Mouse (Mus musculus) forebrain, embryonic 15.5 days (tissue): ENCODE results near the gene Ldlrad3. TPM values are rescaled to one million over a fixed set of nuclear protein-coding genes. Genes with fewer than 3 reads are reported as not detected.
A peak's percentile ranks its signal among the peaks of the same experiment; 100 is the strongest.

Source experiments
- ATAC-seq: fragments of 200-750 bp; cut with Nextera tagmentation; replicated peaks from 2 replicates; pipeline ENCODE4 v1.8.0; 2017; ENCODE audit warnings: mild to moderate bottlenecking, moderate TSS enrichment, moderate library complexity
- H3K27ac ChIP-seq: fragments of 300-500 bp; sonication (generic); replicated peaks from 2 replicates; pipeline ENCODE4 v1.5.1; 2015; ENCODE audit warnings: mild to moderate bottlenecking, inconsistent platforms
- H3K27me3 ChIP-seq: fragments of 300-500 bp; sonication (generic); 2 replicates; pipeline ENCODE4 v1.6.1; 2015; ENCODE audit warnings: inconsistent platforms
- H3K36me3 ChIP-seq: fragments of 300-500 bp; sonication (generic); 2 replicates; pipeline ENCODE4 v1.6.1; 2015; ENCODE audit warnings: mild to moderate bottlenecking, inconsistent platforms
- H3K4me1 ChIP-seq: fragments of 300-500 bp; sonication (generic); 2 replicates; pipeline ENCODE4 v1.6.1; 2015; ENCODE audit warnings: inconsistent platforms
- H3K4me2 ChIP-seq: fragments of 300-500 bp; sonication (generic); replicated peaks from 2 replicates; pipeline ENCODE4 v1.6.1; 2015; ENCODE audit warnings: mild to moderate bottlenecking, inconsistent platforms
- H3K4me3 ChIP-seq: fragments of 300-500 bp; sonication (generic); 2 replicates; pipeline ENCODE4 v1.5.1; 2015; ENCODE audit warnings: mild to moderate bottlenecking, inconsistent platforms
- H3K9ac ChIP-seq: fragments of 300-500 bp; sonication (generic); replicated peaks from 2 replicates; pipeline ENCODE4 v1.6.1; 2015; ENCODE audit warnings: mild to moderate bottlenecking, inconsistent platforms
- H3K9me3 ChIP-seq: fragments of 300-500 bp; sonication (generic); 2 replicates; pipeline ENCODE4 v1.6.1; 2016; ENCODE audit warnings: inconsistent platforms
- WGBS: fragments of 180-500 bp; shearing (Covaris S2); methylation state at CpG from one replicate; pipeline ENCODE4 v1.1.7; 2015; ENCODE audit warnings: mixed read lengths; 5-methylcytosine and 5-hydroxymethylcytosine counted together
- polyA plus RNA-seq: library from polyadenylated mRNA; unstranded; fragments of >200 nt; fragmentation: Nextera tagmentation; extraction: Ambion mirVana; gene quantifications from 2 replicates; pipeline ENCODE4 v1.2.1, GENCODE M21; 2015

The Ldlrad3 gene
- polyA plus RNA-seq, 1 experiment from 2014 or later, result 30.0 TPM

DNA sequence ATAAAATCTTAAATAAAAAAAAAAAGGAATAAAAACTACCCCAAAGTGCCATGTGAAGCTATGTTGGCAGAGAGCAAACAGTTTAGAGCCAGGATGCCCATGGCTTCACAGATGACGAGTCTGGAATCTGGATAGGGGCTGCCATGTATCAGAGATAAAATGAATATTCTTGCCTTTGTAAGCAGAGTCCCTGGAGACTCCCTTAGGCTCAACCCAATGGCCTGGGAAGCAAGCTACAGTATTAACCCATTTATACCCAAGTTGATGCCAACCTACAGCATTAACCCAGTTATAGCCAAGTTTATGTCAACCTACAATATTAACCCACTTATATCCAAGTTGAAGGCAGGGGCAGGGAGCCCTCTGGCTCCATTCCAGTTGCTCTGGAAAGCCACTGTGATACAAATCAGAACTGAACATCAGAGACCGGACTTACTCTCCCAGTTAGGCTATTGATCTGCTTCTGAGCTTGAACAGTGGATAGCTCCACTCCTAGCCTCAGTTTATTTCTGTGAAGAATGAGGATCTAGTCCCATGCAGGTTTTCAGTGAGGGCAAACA is 16.1 kb upstream of the Ldlrad3 start:
- no peak for ATAC-seq
- H3K4me3 ChIP-seq, result no peak overlapping the region
- H3K27ac ChIP-seq, result no peak overlapping the region
- peaks cover 17% of the 10 kb centered on the region for H3K4me1 ChIP-seq
- 60% methylated on average over 2 of the region's 2 CpGs for WGBS
- no peaks in the 10 kb centered on the region for H3K36me3 ChIP-seq
- no peaks in the 10 kb centered on the region for H3K27me3 ChIP-seq
- no peak overlapping the region for H3K9ac ChIP-seq
- no peak overlapping the region for H3K4me2 ChIP-seq
- no peaks in the 10 kb centered on the region for H3K9me3 ChIP-seq

GRCm38 (mm10) chr2:102201198-102201948 is 15.2 kb upstream of the Ldlrad3 start:
- no peaks in the 10 kb centered on the region for H3K36me3 ChIP-seq
- no peaks in the 10 kb centered on the region for H3K9me3 ChIP-seq
- peaks cover 16% of the 10 kb centered on the region for H3K4me1 ChIP-seq
- 0 out of 2 replicates have a peak overlapping the region, but pooled peaks have one; percentile 42 for H3K27ac ChIP-seq
- no peaks in the 10 kb centered on the region for H3K27me3 ChIP-seq
- no peak overlapping the region for H3K4me3 ChIP-seq
- H3K9ac ChIP-seq, result no peak overlapping the region
- H3K4me2 ChIP-seq, result no peak overlapping the region
- 73% methylated on average over 12 of the region's 14 CpGs for WGBS
- no peak for ATAC-seq

DNA sequence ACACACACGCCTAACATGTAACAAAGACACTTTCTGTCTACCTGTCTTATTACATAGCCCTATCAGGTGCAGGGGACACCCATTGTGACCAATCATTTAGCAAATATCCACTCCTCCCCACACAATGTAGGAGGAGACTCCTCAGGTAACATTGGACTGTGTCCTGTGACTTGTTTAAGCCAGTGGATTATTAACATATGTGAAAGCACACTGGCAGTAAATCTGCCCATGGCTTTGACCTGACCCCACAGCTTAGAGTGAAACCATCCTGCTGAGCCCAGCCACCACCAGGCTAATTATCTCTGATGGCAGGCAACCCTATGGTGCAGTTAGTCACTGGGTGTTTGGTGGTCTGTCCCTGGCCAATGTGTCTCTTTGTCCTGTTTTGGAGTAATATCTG is 11.1 kb upstream of the Ldlrad3 start:
- Histone ChIP-seq H3K36me3 (no peaks in the 10 kb centered on the region), H3K27me3 (no peaks in the 10 kb centered on the region), H3K9ac (no peak overlapping the region), H3K9me3 (no peaks in the 10 kb centered on the region), H3K4me3 (no peak overlapping the region), H3K27ac (no peak overlapping the region), H3K4me2 (no peak overlapping the region), H3K4me1 (0 out of 2 replicates have a peak, but pooled peaks cover 4% of the 10 kb centered on the region)
- no peak for ATAC-seq
- WGBS, result 91% methylated on average over 1 of the region's 1 CpGs

- Histone ChIP-seq H3K36me3 (no peaks in the 10 kb centered on the region), H3K4me3 (no peak overlapping the region), H3K9ac (no peak overlapping the region), H3K9me3 (no peaks in the 10 kb centered on the region), H3K4me2 (no peak overlapping the region), H3K4me1 (0 out of 2 replicates have a peak, but pooled peaks cover 2% of the 10 kb centered on the region), H3K27me3 (no peaks in the 10 kb centered on the region), H3K27ac (no peak overlapping the region)
- WGBS, result 67% methylated on average over 8 of the region's 8 CpGs
- ATAC-seq, result no peak
Observed at GRCm38 (mm10) chr2:102196709-102197108, 10.5 kb upstream of the Ldlrad3 start.

- Histone ChIP-seq H3K4me3 (no peak overlapping the region), H3K36me3 (no peaks in the 10 kb centered on the region), H3K27ac (no peak overlapping the region), H3K27me3 (no peaks in the 10 kb centered on the region), H3K9me3 (no peaks in the 10 kb centered on the region), H3K4me2 (no peak overlapping the region), H3K4me1 (no peaks in the 10 kb centered on the region), H3K9ac (no peak overlapping the region)
- no peak for ATAC-seq
- WGBS, result 91% methylated on average over 4 of the region's 4 CpGs
Observed at GRCm38 (mm10) chr2:102195494-102195893, 9.3 kb upstream of the Ldlrad3 start.

GRCm38 (mm10) chr2:102194247-102194646 is 8.1 kb upstream of the Ldlrad3 start:
- Histone ChIP-seq H3K36me3 (no peaks in the 10 kb centered on the region), H3K4me2 (no peak overlapping the region), H3K9ac (no peak overlapping the region), H3K9me3 (no peaks in the 10 kb centered on the region), H3K4me1 (no peaks in the 10 kb centered on the region), H3K27me3 (no peaks in the 10 kb centered on the region), H3K4me3 (no peak overlapping the region), H3K27ac (no peak overlapping the region)
- no peak for ATAC-seq
- 81% methylated on average over 4 of the region's 4 CpGs for WGBS

- Histone ChIP-seq H3K9ac (no peak overlapping the region), H3K4me2 (no peak overlapping the region), H3K9me3 (no peaks in the 10 kb centered on the region), H3K4me3 (no peak overlapping the region), H3K27me3 (no peaks in the 10 kb centered on the region), H3K36me3 (no peaks in the 10 kb centered on the region), H3K27ac (no peak overlapping the region), H3K4me1 (no peaks in the 10 kb centered on the region)
- WGBS, result 93% methylated on average over 16 of the region's 16 CpGs
- ATAC-seq, result no peak
Observed at GRCm38 (mm10) chr2:102192943-102193820, 7.0 kb upstream of the Ldlrad3 start.

- no peak overlapping the region for H3K4me3 ChIP-seq
- H3K27me3 ChIP-seq, result no peaks in the 10 kb centered on the region
- peaks cover 2% of the 10 kb centered on the region; the same call in 1 of the 2 replicates for H3K4me1 ChIP-seq
- H3K4me2 ChIP-seq, result no peak overlapping the region
- H3K9me3 ChIP-seq, result no peaks in the 10 kb centered on the region
- H3K9ac ChIP-seq, result no peak overlapping the region
- no peak overlapping the region for H3K27ac ChIP-seq
- WGBS, result 68% methylated on average over 4 of the region's 4 CpGs
- no peak for ATAC-seq
- H3K36me3 ChIP-seq, result no peaks in the 10 kb centered on the region
Observed at GRCm38 (mm10) chr2:102191736-102192135, 5.6 kb upstream of the Ldlrad3 start.

- Histone ChIP-seq H3K9ac (no peak overlapping the region), H3K4me2 (no peak overlapping the region), H3K27me3 (no peaks in the 10 kb centered on the region), H3K27ac (no peak overlapping the region), H3K4me3 (no peak overlapping the region), H3K9me3 (no peaks in the 10 kb centered on the region), H3K4me1 (peaks cover 7% of the 10 kb centered on the region; the same call in 1 of the 2 replicates), H3K36me3 (no peaks in the 10 kb centered on the region)
- no peak for ATAC-seq
Observed at GRCm38 (mm10) chr2:102190956-102191355, 4.8 kb upstream of the Ldlrad3 start.

DNA sequence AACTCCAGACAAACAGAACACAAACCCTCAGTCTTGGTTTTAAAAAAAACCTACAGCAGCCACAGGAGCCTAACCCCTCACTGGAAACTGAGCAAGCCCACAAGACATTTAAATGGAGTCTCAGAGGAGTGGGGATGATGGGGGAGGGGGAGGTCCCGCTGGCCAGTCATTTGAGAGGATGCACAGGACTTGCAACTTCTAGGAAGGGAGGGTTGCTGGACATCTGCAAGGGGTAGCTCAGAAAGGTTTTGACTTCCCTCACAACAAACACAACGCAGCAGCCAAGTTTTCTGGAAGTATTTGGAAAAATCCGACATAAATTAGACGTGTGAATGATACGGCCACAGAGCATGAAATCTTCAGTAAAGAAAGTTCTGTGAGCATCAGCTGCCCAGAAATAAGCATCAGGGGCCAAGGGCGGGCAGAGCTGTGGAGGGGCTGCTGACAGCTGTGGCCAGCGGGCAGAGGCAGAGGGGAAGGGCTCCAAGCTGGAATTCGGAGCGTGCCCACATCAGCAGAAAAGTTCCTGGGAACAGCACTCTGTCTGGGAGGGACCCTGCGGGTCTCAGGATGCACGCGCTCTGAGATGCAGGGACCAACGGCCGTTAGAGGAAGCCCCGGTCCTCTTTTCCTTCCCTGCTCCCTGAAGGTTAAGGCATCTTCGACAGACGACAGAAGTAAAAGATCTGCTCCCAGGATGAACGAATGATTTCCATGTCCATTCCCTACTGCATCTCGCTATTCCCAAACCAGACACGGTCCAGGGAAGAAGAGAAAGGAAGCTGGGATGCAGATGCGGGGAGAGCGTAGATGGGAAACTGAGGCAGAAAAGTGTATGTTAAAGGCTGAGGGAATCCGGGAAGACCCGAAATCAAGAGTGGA is 875 bp downstream of the Ldlrad3 start:
- ATAC-seq, result peak; percentile 43
- Histone ChIP-seq H3K27ac (peak overlapping the region; percentile 81), H3K36me3 (no peaks in the 10 kb centered on the region), H3K4me1 (peaks cover 23% of the 10 kb centered on the region), H3K27me3 (no peaks in the 10 kb centered on the region), H3K9ac (peak overlapping the region; percentile 72), H3K4me2 (peak overlapping the region; percentile 76), H3K4me3 (peak overlapping the region; percentile 57), H3K9me3 (no peaks in the 10 kb centered on the region)
- WGBS, result under 1% methylated on average over 24 of the region's 24 CpGs

DNA sequence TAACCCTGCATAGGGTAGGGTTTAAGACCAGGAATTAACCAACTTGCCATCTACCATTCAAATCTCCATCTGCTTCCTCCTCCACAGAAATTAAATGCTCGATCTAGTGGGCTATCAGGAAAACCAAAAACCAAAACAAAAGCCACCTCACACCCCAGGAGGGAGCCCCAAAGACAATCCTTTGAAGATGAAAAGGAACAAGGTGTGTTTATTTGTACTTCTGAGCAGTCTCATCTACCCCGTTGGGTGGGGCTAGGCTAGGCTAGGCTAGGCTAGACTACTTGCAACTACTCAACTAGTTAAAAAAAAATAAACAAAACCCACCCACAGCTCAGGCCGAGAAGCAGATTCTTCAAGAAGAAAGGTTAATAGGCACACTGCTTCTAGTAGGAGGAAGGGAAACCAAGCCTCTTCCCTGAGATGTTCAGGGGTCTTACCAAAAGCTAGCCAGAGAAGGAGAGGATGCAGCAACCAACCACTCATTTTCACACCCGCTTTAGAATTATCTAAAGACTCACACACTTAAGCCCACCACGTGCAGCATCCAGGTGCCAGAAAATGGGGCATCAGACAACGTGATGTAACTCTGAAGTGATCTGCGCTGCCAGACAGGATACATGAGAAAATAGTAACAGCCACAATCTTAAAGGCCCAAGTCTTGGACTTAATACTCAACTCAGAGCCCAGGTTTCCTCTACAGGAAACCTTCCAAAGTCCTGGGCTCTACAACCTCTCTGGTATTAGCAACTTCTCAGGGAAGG is 2.3 kb downstream of the Ldlrad3 start:
- H3K4me2 ChIP-seq, result no peak overlapping the region
- H3K9me3 ChIP-seq, result no peaks in the 10 kb centered on the region
- H3K4me3 ChIP-seq, result no peak overlapping the region
- peaks cover 23% of the 10 kb centered on the region for H3K4me1 ChIP-seq
- no peaks in the 10 kb centered on the region for H3K36me3 ChIP-seq
- H3K9ac ChIP-seq, result no peak overlapping the region
- H3K27ac ChIP-seq, result no peak overlapping the region
- no peaks in the 10 kb centered on the region for H3K27me3 ChIP-seq
- 82% methylated on average over 7 of the region's 7 CpGs for WGBS
- ATAC-seq, result no peak
